Mouse (Mus musculus): Measurements from ENCODE around the gene Rac1. TPM values are rescaled to one million over a fixed set of nuclear protein-coding genes. Genes with fewer than 3 reads are reported as not detected.

Gene Rac1
- polyA plus RNA-seq, 1 experiment from 2014 or later, result 256 TPM

DNA sequence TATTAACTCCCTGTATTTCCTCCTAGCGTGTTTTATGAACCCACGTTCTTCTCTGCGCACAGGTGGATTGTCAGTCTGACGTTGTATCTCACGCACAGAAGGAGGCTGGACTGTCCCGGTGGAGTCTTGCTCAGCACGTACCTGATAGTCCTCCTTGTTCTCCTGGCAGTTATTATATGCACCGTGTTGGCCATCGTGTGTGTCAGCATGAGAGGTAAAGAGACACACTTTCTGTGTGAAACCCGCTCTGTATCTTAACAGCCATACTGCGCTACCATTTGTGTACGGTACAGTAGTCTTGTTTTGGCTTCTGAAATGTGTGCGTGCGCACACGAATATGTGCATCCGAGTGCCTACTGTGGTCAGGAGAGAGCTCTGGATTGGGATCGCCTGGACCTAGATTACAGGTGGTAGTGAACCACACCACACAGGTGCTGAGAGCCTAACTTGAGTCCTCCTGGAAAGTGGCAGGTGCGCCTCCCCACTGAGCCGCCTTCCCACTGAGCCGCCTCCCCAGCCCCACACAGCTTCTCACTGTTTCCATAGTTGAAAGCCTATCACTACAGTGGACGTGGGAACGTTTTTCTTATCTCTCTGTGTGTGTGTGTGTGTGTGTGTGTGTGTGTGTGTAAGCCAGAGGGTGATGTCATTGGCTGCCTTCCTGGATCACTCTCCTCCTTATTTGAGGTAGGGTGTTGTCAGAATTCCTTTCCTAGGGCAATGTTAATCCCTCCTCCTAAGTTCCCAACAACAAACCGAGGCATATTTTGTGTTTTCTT is 60.8 kb downstream of the Rac1 start:
- ATAC-seq, result no peak
- Histone ChIP-seq H3K9ac (no peak overlapping the region), H3K4me1 (peaks cover 55% of the 10 kb centered on the region), H3K36me3 (peaks cover 55% of the 10 kb centered on the region), H3K9me3 (replicated peaks) (no peaks in the 10 kb centered on the region), H3K27me3 (replicated peaks) (no peaks in the 10 kb centered on the region), H3K4me3 (no peak overlapping the region), H3K27ac (peak overlapping the region; percentile 52; the same call in 1 of the 2 replicates), H3K4me2 (no peak overlapping the region; the same call in 1 of the 2 replicates)
- WGBS (ENCODE audit: insufficient replicate concordance), result 85% methylated on average over 23 of the region's 23 CpGs

DNA sequence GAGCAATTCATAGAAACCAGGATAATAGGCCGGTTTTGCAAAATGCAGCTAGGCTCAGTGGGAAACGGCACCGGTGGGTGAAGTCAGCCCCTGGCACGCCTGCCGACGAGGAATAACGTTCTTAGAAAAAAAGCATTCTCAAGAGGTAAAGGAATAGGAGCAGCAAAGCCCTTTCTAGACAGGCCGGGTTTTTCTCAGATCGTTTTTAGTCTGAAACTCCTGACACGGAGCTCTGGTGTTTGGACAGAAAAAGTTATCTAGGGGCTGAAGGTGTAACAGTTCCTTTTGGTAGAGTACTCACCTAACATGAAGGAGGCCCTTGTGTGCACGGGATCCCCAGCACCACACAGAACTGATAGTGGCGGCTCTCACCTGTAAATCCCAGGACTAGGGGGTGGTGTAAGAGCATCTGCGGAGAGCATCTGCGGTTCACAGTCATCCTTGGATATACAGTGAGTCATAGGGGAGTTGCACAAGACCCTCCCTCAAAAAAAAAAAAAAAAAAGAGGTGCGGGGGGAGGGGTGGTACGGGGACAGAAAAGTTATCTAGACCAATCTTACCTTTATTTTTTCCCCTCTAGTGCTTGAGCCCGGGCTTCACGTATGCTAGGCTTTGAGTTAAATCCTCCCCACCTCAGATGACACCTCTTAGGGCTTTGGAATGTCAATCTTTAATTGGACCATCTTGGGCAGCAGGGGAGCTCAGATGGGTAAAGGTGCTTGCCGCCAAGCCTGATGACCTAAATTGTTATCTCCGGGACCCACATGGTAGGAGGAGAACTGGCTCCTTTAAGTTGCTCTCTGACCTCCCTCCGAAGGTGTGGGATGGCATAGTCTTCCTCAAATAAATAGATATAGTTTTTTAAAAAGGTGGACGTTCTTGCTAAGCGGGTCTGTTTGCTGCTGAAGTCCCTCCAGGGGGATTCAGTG is 62.4 kb downstream of the Rac1 start:
- WGBS (ENCODE audit: insufficient replicate concordance), result 16% methylated on average over 23 of the region's 23 CpGs
- 0 out of 2 replicates have a peak, but pooled peaks cover 8% of the 10 kb centered on the region for H3K27me3 ChIP-seq (replicated peaks)
- ATAC-seq, result peak; percentile 58
- peak overlapping the region; percentile 77 for H3K4me3 ChIP-seq
- H3K36me3 ChIP-seq, result peaks cover 39% of the 10 kb centered on the region
- H3K4me1 ChIP-seq, result peaks cover 40% of the 10 kb centered on the region
- peak overlapping the region; percentile 84 for H3K4me2 ChIP-seq
- H3K9me3 ChIP-seq (replicated peaks), result no peaks in the 10 kb centered on the region
- peak overlapping the region; percentile 80 for H3K9ac ChIP-seq
- H3K27ac ChIP-seq, result peak overlapping the region; percentile 65

DNA sequence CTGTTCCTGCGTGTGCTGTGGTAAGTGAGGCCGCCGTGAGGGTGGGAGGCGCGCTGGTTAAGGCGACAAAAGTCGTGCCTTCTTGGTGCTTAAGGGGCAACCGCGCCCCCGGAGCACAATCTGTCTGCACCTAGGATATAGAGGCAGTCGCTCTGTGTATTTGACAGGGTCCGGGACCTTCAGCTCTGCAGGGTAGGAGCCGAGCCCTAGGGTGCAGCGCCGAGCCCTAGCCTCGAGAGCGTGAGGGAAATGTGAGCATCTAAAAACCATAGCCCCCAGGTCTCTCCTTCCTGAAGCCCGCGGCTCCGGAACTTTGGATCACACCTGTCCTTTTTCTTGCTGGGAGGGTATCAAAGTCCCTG is 63.1 kb downstream of the Rac1 start:
- Histone ChIP-seq H3K27me3 (replicated peaks) (0 out of 2 replicates have a peak, but pooled peaks cover 8% of the 10 kb centered on the region), H3K36me3 (peaks cover 32% of the 10 kb centered on the region), H3K4me1 (peaks cover 38% of the 10 kb centered on the region), H3K4me3 (peak overlapping the region; percentile 77), H3K9ac (peak overlapping the region; percentile 80), H3K4me2 (peak overlapping the region; percentile 84), H3K27ac (peak overlapping the region; percentile 65), H3K9me3 (replicated peaks) (no peaks in the 10 kb centered on the region)
- WGBS (ENCODE audit: insufficient replicate concordance), result 1% methylated on average over 20 of the region's 20 CpGs
- peak; percentile 71 for ATAC-seq

DNA sequence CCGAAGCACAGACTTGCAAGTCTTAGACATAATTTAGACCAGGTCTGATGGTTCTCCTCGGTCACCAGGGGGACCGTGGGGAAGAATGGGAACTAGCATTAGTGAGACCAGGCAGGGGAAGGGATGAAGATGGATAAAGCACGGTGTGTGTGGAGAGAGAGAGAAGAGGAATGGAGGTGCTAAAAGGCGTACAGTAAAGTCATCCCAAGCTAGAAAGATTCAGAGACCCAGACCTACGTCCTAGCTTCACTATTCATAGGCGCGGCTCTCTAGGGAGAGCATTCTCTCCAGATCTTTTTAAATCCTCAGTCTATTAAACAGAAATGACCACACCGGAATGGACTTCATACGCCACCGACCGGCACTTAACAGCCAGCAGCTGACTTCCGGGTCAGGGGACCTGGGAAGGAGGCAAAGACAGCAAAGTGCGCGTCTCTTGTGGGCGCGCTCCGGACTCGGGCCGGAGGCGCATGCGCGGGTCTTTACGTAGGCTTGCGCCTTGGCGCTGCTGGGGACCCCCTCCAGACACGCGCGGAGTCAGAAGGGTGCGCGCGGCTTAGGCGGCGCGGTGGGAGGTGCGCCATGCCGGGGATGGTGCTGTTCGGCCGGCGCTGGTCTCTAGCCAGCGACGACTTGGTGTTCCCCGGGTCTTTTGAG is 63.6 kb downstream of the Rac1 start, which contains the start of gene Daglb:
Gene Daglb (plus strand): TSS at position 485 of the 657 bp plus-strand sequence.
- ATAC-seq, result peak; percentile 95
- Histone ChIP-seq H3K9ac (peak within 1 kb of the TSS; percentile 80), H3K4me3 (peak within 1 kb of the TSS; percentile 77), H3K4me1 (peaks cover 38% of the 10 kb centered on the region), H3K27ac (peak within 1 kb of the TSS; percentile 65), H3K4me2 (peak within 1 kb of the TSS; percentile 84), H3K36me3 (peaks cover 27% of the 10 kb centered on the region), H3K27me3 (replicated peaks) (0 out of 2 replicates have a peak, but pooled peaks cover 8% of the 10 kb centered on the region), H3K9me3 (replicated peaks) (no peaks in the 10 kb centered on the region)
- 3% methylated on average over 43 of the region's 43 CpGs for WGBS (ENCODE audit: insufficient replicate concordance)

DNA sequence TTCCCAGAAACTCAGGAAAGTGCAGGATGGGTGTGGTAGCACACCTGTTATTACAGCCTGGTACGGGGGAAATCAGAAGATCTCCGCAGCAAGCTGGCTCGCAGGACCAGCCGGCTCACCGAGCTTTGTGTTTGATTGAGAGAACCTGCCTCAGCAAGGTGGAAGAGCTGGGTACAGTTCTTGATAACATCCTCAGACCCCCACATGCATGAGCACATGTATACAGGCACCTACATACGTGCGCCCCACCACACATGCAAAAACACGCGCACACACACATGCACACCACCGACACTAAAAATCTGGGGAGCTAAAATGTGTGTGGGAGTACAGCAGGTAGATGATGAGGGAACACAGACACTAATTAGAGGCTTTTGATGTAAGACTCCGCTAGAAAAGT is 64.2 kb downstream of the Rac1 start:
- Histone ChIP-seq H3K9ac (peak overlapping the region; percentile 80), H3K27ac (no peak overlapping the region), H3K4me1 (peaks cover 38% of the 10 kb centered on the region), H3K9me3 (replicated peaks) (no peaks in the 10 kb centered on the region), H3K4me2 (peak overlapping the region; percentile 84), H3K4me3 (peak overlapping the region; percentile 77), H3K36me3 (peaks cover 22% of the 10 kb centered on the region), H3K27me3 (replicated peaks) (peaks cover 10% of the 10 kb centered on the region; the same call in 1 of the 2 replicates)
- 80% methylated on average over 11 of the region's 11 CpGs for WGBS (ENCODE audit: insufficient replicate concordance)
- no peak for ATAC-seq

Other genes starting within 250 kb of the Rac1 start
- gene Zfp853, start 234.4 kb downstream of the Rac1 start, polyA plus RNA-seq (2016; fragmentation: Nextera tagmentation; extraction: Ambion mirVana), result not detected in 2 replicates
- 43.6 and 44.8 TPM in 2 replicates for gene E130309D02Rik, start 212.7 kb downstream of the Rac1 start, polyA plus RNA-seq (2016; fragmentation: Nextera tagmentation; extraction: Ambion mirVana)
- 41.9 and 42.9 TPM in 2 replicates for gene Zdhhc4, start 198.8 kb downstream of the Rac1 start, polyA plus RNA-seq (2016; fragmentation: Nextera tagmentation; extraction: Ambion mirVana)
- 0.04 TPM in 1 of 2 replicates, not detected in the other for gene Grid2ip, start 170.7 kb downstream of the Rac1 start, polyA plus RNA-seq (2016; fragmentation: Nextera tagmentation; extraction: Ambion mirVana)
- gene Kdelr2, start 124.2 kb downstream of the Rac1 start, polyA plus RNA-seq (2016; fragmentation: Nextera tagmentation; extraction: Ambion mirVana), result 171 and 174 TPM in 2 replicates
- gene Daglb, start 63.5 kb downstream of the Rac1 start, polyA plus RNA-seq (2016; fragmentation: Nextera tagmentation; extraction: Ambion mirVana), result 11.8 and 12.6 TPM in 2 replicates
- 46.0 and 47.7 TPM in 2 replicates for gene Cyth3, start 94.4 kb upstream of the Rac1 start, polyA plus RNA-seq (2016; fragmentation: Nextera tagmentation; extraction: Ambion mirVana)
- 8.0 and 8.4 TPM in 2 replicates for gene Usp42, start 204.2 kb upstream of the Rac1 start, polyA plus RNA-seq (2016; fragmentation: Nextera tagmentation; extraction: Ambion mirVana)

All from liver, embryonic 12.5 days (tissue).